Mouse (Mus musculus): ENCODE data around the gene Mak.

Mak gene

GRCm38 (mm10) chr13:41073819-41074218, 5.7 kb downstream of the Mak start:
- DNase-seq (ENCODE audit: low read depth, low spot score), result no peak

GRCm38 (mm10) chr13:41071617-41072016, 7.9 kb downstream of the Mak start:
- DNase-seq (ENCODE audit: low read depth, low spot score), result no peak

- DNase-seq (ENCODE audit: low read depth, low spot score), result no peak
Observed at GRCm38 (mm10) chr13:41067618-41068017, 11.9 kb downstream of the Mak start.

- DNase-seq (ENCODE audit: low read depth, low spot score), result no peak
Observed at GRCm38 (mm10) chr13:41051965-41052364, 27.5 kb downstream of the Mak start.

- DNase-seq (ENCODE audit: low read depth, low spot score), result no peak
Observed at GRCm38 (mm10) chr13:41047280-41047679, 32.2 kb downstream of the Mak start.

GRCm38 (mm10) chr13:41045901-41046300, 33.6 kb downstream of the Mak start:
- DNase-seq (ENCODE audit: low read depth, low spot score), result no peak

GRCm38 (mm10) chr13:41042511-41042910, 37.0 kb downstream of the Mak start:
- DNase-seq (ENCODE audit: low read depth, low spot score), result no peak

GRCm38 (mm10) chr13:41030098-41030497, 49.4 kb downstream of the Mak start:
- no peak for DNase-seq (ENCODE audit: low read depth, low spot score)

GRCm38 (mm10) chr13:41022099-41022498, 57.4 kb downstream of the Mak start:
- DNase-seq (ENCODE audit: low read depth, low spot score), result no peak

GRCm38 (mm10) chr13:41021607-41022006, 57.9 kb downstream of the Mak start:
- no peak for DNase-seq (ENCODE audit: low read depth, low spot score)

- DNase-seq (ENCODE audit: low read depth, low spot score), result no peak
Observed at GRCm38 (mm10) chr13:41020494-41020893, 59.0 kb downstream of the Mak start.

GRCm38 (mm10) chr13:41018756-41019591, 60.5 kb downstream of the Mak start:
- no peak for DNase-seq (ENCODE audit: low read depth, low spot score)

GRCm38 (mm10) chr13:41018236-41018635, 61.3 kb downstream of the Mak start:
- DNase-seq (ENCODE audit: low read depth, low spot score), result no peak

- no peak for DNase-seq (ENCODE audit: low read depth, low spot score)
Observed at GRCm38 (mm10) chr13:41017832-41018231, 61.7 kb downstream of the Mak start.

GRCm38 (mm10) chr13:41016797-41017405, 62.6 kb downstream of the Mak start:
- no peak for DNase-seq (ENCODE audit: low read depth, low spot score)

- peak; percentile 91 for DNase-seq (ENCODE audit: low read depth, low spot score)
Observed at GRCm38 (mm10) chr13:41015829-41016634, 63.5 kb downstream of the Mak start, which contains the start of gene Tmem14c. Gene Tmem14c, plus strand, starts transcription at chr13:41016292.

- DNase-seq (ENCODE audit: low read depth, low spot score), result no peak
Observed at GRCm38 (mm10) chr13:41008946-41009345, 70.6 kb downstream of the Mak start.

- DNase-seq (ENCODE audit: low read depth, low spot score), result no peak
Observed at GRCm38 (mm10) chr13:41008271-41008670, 71.2 kb downstream of the Mak start.

- DNase-seq (ENCODE audit: low read depth, low spot score), result no peak
Observed at GRCm38 (mm10) chr13:41006244-41006643, 73.3 kb downstream of the Mak start.

- no peak for DNase-seq (ENCODE audit: low read depth, low spot score)
Observed at GRCm38 (mm10) chr13:41002001-41002400, 77.5 kb downstream of the Mak start.

GRCm38 (mm10) chr13:41000926-41001639, 78.4 kb downstream of the Mak start, which contains the start of gene Pak1ip1:
Gene Pak1ip1, plus strand, starts transcription at chr13:41001023.
- DNase-seq (ENCODE audit: low read depth, low spot score), result peak; percentile 89
